18 mouse cellular contexts compared by ENCODE assay signal in the genomic region with DNA sequence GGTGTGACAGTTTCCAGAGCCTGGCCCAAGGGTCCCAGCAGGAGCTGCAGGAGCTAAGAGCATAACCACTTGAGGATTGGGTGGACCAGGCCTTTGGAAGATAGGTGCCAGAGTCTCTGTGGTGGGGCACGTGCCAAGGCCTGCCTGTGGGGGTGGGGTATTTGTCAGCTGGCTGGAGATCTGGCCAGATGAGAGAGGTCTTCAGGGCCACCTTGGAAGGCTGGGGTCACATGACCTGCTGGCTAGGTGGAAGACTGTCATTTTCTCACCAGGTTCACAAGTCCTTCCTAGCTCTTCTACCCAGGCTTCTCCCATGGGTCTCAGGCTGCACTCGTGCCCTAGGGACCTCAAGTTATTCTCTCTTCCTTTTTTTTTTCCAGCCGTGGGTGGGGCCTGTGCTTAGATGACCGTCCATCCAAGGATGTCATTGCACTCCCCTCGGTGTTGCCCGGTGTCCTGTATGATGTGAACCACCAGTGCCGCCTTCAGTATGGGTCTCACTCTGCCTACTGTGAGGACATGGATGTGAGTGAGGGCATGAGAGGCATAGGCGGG. TPM values are rescaled to one million over a fixed set of nuclear protein-coding genes. Genes with fewer than 3 reads are reported as not detected.
"Had no signal": no experiment of that assay in that cellular context is flagged by ENCODE, and none has a peak within 500 bp of the region (broad histone marks: within the 10 kb centered on the region; RNA-seq: fewer than 3 reads in every experiment).

No protein-coding gene starts in this region.

- H3K4me1 ChIP-seq: midbrain, embryonic 10.5 days; midbrain, embryonic 13.5 days; midbrain, embryonic 15.5 days had no signal

- H3K9me3 ChIP-seq: midbrain, embryonic 10.5 days; midbrain, embryonic 13.5 days; midbrain, embryonic 15.5 days; neural tube, embryonic 13.5 days; neural tube, embryonic 15.5 days had no signal

- DNase-seq: lung, adult 18-20 months; lung, embryonic 14.5 days; lung, postnatal 10 days; retina, postnatal 1 day; right cerebral cortex, adult 18-20 months; right cerebral cortex, postnatal 25 days; right cerebral cortex, postnatal 4 days; spleen, adult 18-20 months; thymus, adult 18-20 months; thymus, postnatal 14 days; thymus, postnatal 36 days had no signal

- H3K4me3 ChIP-seq: midbrain, embryonic 10.5 days; midbrain, embryonic 13.5 days; midbrain, embryonic 15.5 days; myocyte; neural tube, embryonic 13.5 days; neural tube, embryonic 15.5 days had no signal

- ATAC-seq: midbrain, embryonic 13.5 days; midbrain, embryonic 15.5 days had no signal

- H3K27me3 ChIP-seq: midbrain, embryonic 13.5 days; midbrain, embryonic 15.5 days; neural tube, embryonic 13.5 days; neural tube, embryonic 15.5 days had no signal

- H3K27ac ChIP-seq: midbrain, embryonic 10.5 days; midbrain, embryonic 13.5 days; midbrain, embryonic 15.5 days; neural tube, embryonic 13.5 days; neural tube, embryonic 15.5 days had no signal

- H3K4me2 ChIP-seq: lung, embryonic 14.5 days; midbrain, embryonic 13.5 days; midbrain, embryonic 15.5 days; neural tube, embryonic 13.5 days; neural tube, embryonic 15.5 days had no signal

- H3K9ac ChIP-seq: lung, embryonic 14.5 days; midbrain, embryonic 13.5 days; midbrain, embryonic 15.5 days; neural tube, embryonic 13.5 days; neural tube, embryonic 15.5 days had no signal

RNA-seq across cellular contexts. Expression of a gene that starts 22.6 kb away (rescaled TPM):
- total RNA-seq: megakaryocyte-erythroid progenitor cell, adult 5-6 weeks had no signal
